Mouse (Mus musculus) neural tube, embryonic 11.5 days (tissue): ENCODE data around the gene Preb. TPM values are rescaled to one million over a fixed set of nuclear protein-coding genes. Genes with fewer than 3 reads are reported as not detected.

Experiments used
- ATAC-seq: fragments of 200-750 bp; cut with Nextera tagmentation; 2 replicates; pipeline ENCODE4 v1.8.0; 2017; ENCODE audit warnings: moderate number of reproducible peaks, mild to moderate bottlenecking, moderate TSS enrichment, moderate library complexity; ENCODE audit not compliant: insufficient read depth, low FRiP score, low TSS enrichment
- DNase-seq: peaks from one replicate; pipeline ENCODE4 v3.0.0-alpha.2; 2015; ENCODE audit warnings: low spot score
- H3K27ac ChIP-seq: fragments of 300-500 bp; sonication (generic); 2 replicates; pipeline ENCODE4 v1.5.1; 2014; ENCODE audit warnings: low read depth, mild to moderate bottlenecking, low read length
- H3K27me3 ChIP-seq: fragments of 300-500 bp; sonication (generic); 2 replicates; pipeline ENCODE4 v1.6.1; 2014; ENCODE audit warnings: mild to moderate bottlenecking, low read length, mixed read lengths; ENCODE audit not compliant: control insufficient read depth, insufficient read depth
- H3K36me3 ChIP-seq: fragments of 300-500 bp; sonication (generic); 2 replicates; pipeline ENCODE4 v1.6.1; 2014; ENCODE audit warnings: mild to moderate bottlenecking, low read length, moderate library complexity, mixed read lengths; ENCODE audit not compliant: control insufficient read depth, insufficient read depth
- H3K4me1 ChIP-seq: fragments of 300-500 bp; sonication (generic); 2 replicates; pipeline ENCODE4 v1.6.1; 2014; ENCODE audit warnings: low read length, mixed read lengths; ENCODE audit not compliant: control insufficient read depth, insufficient read depth
- H3K4me2 ChIP-seq: fragments of 300-500 bp; sonication (generic); 2 replicates; pipeline ENCODE4 v1.6.1; 2014; ENCODE audit warnings: low read depth, mild to moderate bottlenecking, moderate library complexity
- H3K4me3 ChIP-seq: fragments of 300-500 bp; sonication (generic); 2 replicates; pipeline ENCODE4 v1.5.1; 2014; ENCODE audit warnings: low read depth, low read length
- H3K9ac ChIP-seq: fragments of 300-500 bp; sonication (generic); 2 replicates; pipeline ENCODE4 v1.6.1; 2014; ENCODE audit warnings: mild to moderate bottlenecking, low read length
- H3K9me3 ChIP-seq: fragments of 300-500 bp; sonication (generic); 2 replicates; pipeline ENCODE4 v1.6.1; 2016; ENCODE audit warnings: low read length; ENCODE audit not compliant: control insufficient read depth
- WGBS: fragments of 180-500 bp; shearing (Covaris S2); extraction: QIAGEN DNeasy Blood & Tissue Kit; methylation state at CpG from one replicate; pipeline ENCODE4 v1.1.7; 2014; 5-methylcytosine and 5-hydroxymethylcytosine counted together
- polyA plus RNA-seq: library from polyadenylated mRNA; unstranded; fragments of >200 nt; fragmentation: Nextera tagmentation; extraction: Ambion mirVana; gene quantifications from 2 replicates; pipeline ENCODE4 v1.2.1, GENCODE M21; 2014

Preb gene
- polyA plus RNA-seq, 1 experiment from 2014 or later: 108 TPM

DNA sequence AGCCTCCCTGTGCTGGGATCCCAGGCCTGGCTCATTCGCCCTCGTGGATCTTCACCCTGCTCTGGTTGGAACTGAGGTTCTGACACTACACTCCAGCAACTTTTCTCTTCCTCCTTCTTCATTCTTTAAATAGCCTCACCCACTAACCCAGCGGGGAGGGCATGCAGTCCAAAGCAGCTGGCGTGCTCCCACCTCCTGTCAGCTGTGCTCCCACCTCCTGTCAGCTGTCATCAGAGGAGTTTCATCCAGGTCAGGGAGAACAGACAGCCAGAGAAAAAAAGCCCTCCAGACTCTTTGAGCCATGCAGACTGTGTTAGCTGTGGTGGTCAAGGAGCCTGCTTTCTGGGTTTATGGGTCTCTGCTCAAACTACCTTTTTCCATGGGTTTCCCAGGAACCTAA, 28.8 kb downstream of the Preb start:
- no peak for ATAC-seq
- Histone ChIP-seq H3K9me3 (no peaks in the 10 kb centered on the region), H3K4me2 (no peak overlapping the region), H3K27me3 (no peaks in the 10 kb centered on the region), H3K27ac (no peak overlapping the region), H3K9ac (no peak overlapping the region), H3K4me3 (no peak overlapping the region), H3K4me1 (no peaks in the 10 kb centered on the region), H3K36me3 (no peaks in the 10 kb centered on the region)
- 92% methylated on average over 4 of the region's 4 CpGs for WGBS
- DNase-seq: no peak

DNA sequence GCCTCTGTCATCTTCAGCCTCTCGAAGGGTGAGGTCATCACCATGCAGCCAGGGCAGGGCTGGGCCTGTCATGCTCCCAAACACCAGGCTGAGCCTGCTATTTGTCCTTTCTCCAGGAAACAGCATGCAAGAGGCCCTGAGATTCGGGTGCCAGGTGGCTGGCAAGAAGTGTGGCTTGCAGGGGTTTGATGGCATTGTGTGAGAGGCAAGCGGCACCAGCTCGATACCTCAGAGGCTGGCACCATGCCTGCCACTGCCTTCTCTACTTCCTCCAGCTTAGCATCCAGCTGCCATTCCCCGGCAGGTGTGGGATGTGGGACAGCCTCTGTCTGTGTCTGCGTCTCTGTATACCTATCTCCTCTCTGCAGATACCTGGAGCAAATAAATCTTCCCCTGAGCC, 29.3 kb downstream of the Preb start:
- Histone ChIP-seq H3K36me3 (no peaks in the 10 kb centered on the region), H3K4me2 (no peak overlapping the region), H3K9ac (no peak overlapping the region), H3K4me1 (no peaks in the 10 kb centered on the region), H3K9me3 (no peaks in the 10 kb centered on the region), H3K27ac (no peak overlapping the region), H3K27me3 (no peaks in the 10 kb centered on the region), H3K4me3 (no peak overlapping the region)
- WGBS: 86% methylated on average over 6 of the region's 6 CpGs
- ATAC-seq (no peak), DNase-seq (no peak)

DNA sequence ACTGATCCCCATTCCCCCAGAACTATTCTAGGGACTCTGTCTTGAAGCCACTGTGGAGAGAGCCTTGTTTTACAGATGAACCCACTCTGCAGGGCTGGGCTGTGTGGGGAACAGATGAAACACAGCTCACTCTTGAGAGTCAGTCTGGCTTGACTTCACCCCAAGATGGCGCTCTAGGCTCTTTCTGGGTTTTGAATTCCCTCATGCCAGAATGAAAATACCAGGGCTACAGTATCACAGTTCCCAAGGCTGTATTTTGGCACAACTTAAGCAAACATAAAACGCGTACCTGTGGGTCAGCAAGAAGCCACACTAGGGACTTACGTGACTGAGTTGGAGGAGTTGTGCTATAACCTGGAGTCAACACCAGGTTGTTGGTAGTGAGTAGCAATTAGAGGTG, 30.0 kb downstream of the Preb start:
- peak; percentile 65 for DNase-seq
- no peaks in the 10 kb centered on the region for H3K27me3 ChIP-seq
- H3K4me2 ChIP-seq: no peak overlapping the region
- no peak for ATAC-seq
- no peaks in the 10 kb centered on the region for H3K4me1 ChIP-seq
- no peaks in the 10 kb centered on the region for H3K36me3 ChIP-seq
- WGBS: 42% methylated on average over 4 of the region's 4 CpGs
- no peak overlapping the region for H3K27ac ChIP-seq
- H3K9me3 ChIP-seq: no peaks in the 10 kb centered on the region
- no peak overlapping the region for H3K4me3 ChIP-seq
- H3K9ac ChIP-seq: no peak overlapping the region

DNA sequence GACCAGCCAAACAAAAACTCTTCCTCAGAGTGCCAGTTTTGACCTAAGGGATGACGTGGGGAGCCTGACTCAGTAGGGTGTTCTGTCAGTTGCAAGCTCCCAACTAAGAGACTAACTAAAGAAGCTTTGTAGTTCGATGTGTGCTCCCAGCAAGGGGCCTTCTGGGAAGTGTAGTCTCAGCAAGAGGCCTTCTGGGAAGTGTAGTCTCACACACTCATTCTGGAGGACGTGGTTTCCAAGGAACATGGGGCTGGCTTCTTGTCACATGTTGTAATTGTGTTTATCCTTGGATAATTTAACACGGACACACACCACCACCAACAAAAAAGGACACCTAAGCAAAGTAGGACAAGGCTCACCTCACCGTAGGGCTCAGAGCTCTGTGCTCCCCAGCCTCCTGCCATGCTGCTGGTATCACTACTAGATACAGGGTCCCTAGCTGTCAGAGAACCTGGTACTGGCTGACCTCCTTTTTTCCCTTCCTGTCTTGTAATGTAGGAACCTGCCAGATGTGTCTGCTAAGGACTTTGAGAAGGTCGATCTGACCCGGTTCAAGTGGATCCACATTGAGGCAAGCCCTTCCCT, 32.1 kb downstream of the Preb start:
- H3K4me3 ChIP-seq: no peak overlapping the region
- H3K4me2 ChIP-seq: peak overlapping the region; percentile 29

DNA sequence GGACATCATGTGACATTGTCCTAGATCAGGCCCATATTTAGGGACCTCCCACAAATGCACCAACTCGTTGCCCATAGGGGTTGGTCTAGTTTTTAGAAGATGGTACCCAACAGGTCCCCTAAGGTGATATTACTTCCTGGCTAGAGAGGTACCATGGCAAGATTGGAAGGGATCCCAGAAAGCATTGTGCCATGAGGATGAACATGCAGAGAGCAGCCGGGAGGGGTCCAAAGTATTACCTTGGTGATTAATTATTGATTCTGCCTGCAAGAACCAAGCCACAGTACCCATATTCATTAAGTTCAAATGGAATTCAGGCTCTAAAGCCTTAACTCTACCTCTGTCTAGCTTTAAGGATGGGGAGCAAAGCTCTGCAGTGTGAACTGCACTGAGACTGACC, 34.1 kb downstream of the Preb start:
- no peak overlapping the region for H3K4me2 ChIP-seq
- peaks cover 8% of the 10 kb centered on the region for H3K4me1 ChIP-seq
- no peak overlapping the region for H3K9ac ChIP-seq
- WGBS: 82% methylated on average over 2 of the region's 2 CpGs
- ATAC-seq (no peak), DNase-seq (no peak)
- H3K4me3 ChIP-seq: no peak overlapping the region
- H3K9me3 ChIP-seq: no peaks in the 10 kb centered on the region
- H3K27ac ChIP-seq: no peak overlapping the region
- no peaks in the 10 kb centered on the region for H3K36me3 ChIP-seq
- no peaks in the 10 kb centered on the region for H3K27me3 ChIP-seq

More for the DNA sequence above, 32.1 kb downstream of the Preb start:
- Histone ChIP-seq H3K4me1 (no peaks in the 10 kb centered on the region), H3K27ac (no peak overlapping the region), H3K9ac (no peak overlapping the region), H3K36me3 (no peaks in the 10 kb centered on the region), H3K27me3 (no peaks in the 10 kb centered on the region), H3K9me3 (no peaks in the 10 kb centered on the region)
- 0 out of 2 replicates have a peak, but pooled peaks have one; percentile 41 for ATAC-seq
- WGBS: 41% methylated on average over 7 of the region's 7 CpGs
- no peak for DNase-seq

DNA sequence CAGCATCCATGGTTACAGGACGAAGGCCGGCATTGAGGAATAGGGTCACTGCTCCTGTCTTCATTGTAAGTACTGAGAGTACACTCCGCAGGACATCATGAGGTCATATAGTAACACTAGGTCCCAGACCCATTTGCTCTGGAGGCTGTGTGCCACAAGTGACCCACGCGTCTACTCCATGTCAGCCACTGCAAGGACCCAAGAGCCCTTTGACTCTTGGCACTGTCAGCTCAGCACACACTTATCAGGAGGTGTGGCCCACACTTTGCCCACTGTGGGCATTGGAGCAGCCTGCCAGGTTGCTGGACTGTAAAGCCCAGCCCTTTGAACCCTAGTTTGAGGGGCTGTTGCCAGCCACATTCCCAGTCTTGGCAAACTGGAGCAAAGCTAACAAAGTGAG, 34.9 kb downstream of the Preb start:
- no peaks in the 10 kb centered on the region for H3K36me3 ChIP-seq
- ATAC-seq (no peak), DNase-seq (no peak)
- H3K4me2 ChIP-seq: no peak overlapping the region
- no peak overlapping the region for H3K27ac ChIP-seq
- 95% methylated on average over 5 of the region's 5 CpGs for WGBS
- H3K4me3 ChIP-seq: no peak overlapping the region
- no peaks in the 10 kb centered on the region for H3K27me3 ChIP-seq
- no peaks in the 10 kb centered on the region for H3K9me3 ChIP-seq
- H3K4me1 ChIP-seq: peaks cover 8% of the 10 kb centered on the region
- no peak overlapping the region for H3K9ac ChIP-seq

DNA sequence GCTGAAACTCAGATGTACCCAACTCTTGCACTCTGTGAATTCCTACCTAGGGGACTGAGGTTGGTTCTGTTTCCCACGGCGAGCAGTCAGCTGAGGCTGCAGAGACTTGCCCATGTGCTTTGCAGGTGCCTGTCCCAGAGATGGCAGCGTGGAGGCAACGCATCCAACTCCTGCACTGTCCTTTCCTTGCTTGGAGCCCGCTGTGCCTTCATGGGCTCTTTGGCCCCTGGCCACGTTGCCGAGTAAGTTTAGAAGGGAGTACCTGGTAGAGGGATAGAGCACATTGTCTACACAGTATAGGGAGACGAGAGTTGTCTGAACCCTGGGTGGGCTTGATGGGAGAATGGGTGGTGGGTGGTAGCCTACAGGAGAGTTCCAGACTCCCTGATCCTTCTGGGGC, 35.5 kb downstream of the Preb start:
- H3K27me3 ChIP-seq: no peaks in the 10 kb centered on the region
- no peak overlapping the region for H3K27ac ChIP-seq
- no peaks in the 10 kb centered on the region for H3K36me3 ChIP-seq
- WGBS: 81% methylated on average over 8 of the region's 8 CpGs
- no peak overlapping the region for H3K9ac ChIP-seq
- DNase-seq: no peak
- H3K4me1 ChIP-seq: peaks cover 8% of the 10 kb centered on the region
- no peak overlapping the region for H3K4me2 ChIP-seq
- H3K4me3 ChIP-seq: no peak overlapping the region
- no peaks in the 10 kb centered on the region for H3K9me3 ChIP-seq
- no peak for ATAC-seq

DNA sequence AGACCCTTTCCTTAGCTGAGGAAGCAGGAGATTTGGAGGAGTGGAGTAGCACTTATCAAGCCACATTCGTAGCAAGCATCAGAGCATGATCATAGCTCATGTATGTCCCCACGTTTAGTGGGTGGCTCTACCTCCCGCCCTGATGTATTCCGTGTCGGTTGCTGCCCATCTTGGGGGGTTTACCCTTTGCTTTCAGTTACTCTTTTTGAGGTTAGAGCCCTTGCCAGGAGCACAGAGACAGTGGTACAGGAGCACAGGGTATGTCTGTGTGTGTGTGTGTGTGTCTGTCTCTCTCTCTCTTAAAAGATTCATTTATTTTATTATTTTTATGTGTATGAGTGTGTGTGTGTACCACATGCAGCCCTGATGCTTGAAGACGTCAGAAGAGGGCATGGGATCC, 37.0 kb downstream of the Preb start:
- no peaks in the 10 kb centered on the region for H3K27me3 ChIP-seq
- no peak overlapping the region for H3K9ac ChIP-seq
- DNase-seq (no peak), ATAC-seq (no peak)
- no peak overlapping the region for H3K27ac ChIP-seq
- H3K4me3 ChIP-seq: no peak overlapping the region
- peaks cover 8% of the 10 kb centered on the region for H3K4me1 ChIP-seq
- 90% methylated on average over 6 of the region's 6 CpGs for WGBS
- H3K4me2 ChIP-seq: no peak overlapping the region
- H3K9me3 ChIP-seq: no peaks in the 10 kb centered on the region
- peaks cover under 1% of the 10 kb centered on the region; the same call in 1 of the 2 replicates for H3K36me3 ChIP-seq

DNA sequence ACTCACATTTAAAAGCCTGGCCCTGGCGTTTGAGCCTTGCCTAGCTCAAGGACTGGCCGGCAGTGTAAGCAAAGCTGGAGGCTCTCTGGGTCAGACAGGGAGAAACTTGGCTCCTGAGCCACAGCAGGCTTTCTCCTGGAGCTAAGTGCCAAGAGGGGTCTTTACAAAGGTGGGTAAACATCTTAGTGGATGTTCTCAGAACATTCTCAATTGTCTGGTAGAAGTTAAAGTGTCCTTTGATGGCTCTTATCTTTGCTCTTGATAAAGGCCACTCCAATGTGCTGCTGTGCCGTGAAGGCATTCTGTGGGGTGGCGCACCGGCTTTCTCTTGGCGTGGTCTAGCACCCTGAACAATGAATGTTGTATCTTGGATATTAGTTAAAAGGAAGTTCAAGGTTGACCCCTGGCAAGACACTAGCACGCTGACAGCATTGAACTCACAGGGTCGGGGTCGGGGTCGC, 37.5 kb downstream of the Preb start:
- no peak overlapping the region for H3K4me3 ChIP-seq
- 74% methylated on average over 10 of the region's 10 CpGs for WGBS
- no peaks in the 10 kb centered on the region for H3K9me3 ChIP-seq
- H3K4me1 ChIP-seq: peaks cover 8% of the 10 kb centered on the region
- H3K9ac ChIP-seq: no peak overlapping the region; the same call in 1 of the 2 replicates
- H3K27me3 ChIP-seq: no peaks in the 10 kb centered on the region
- H3K4me2 ChIP-seq: 0 out of 2 replicates have a peak overlapping the region, but pooled peaks have one; percentile 5
- ATAC-seq (no peak), DNase-seq (no peak)
- no peak overlapping the region for H3K27ac ChIP-seq
- peaks cover 4% of the 10 kb centered on the region; the same call in 1 of the 2 replicates for H3K36me3 ChIP-seq
